Mouse (Mus musculus) left cerebral cortex, postnatal 36 days (tissue): Measurements from ENCODE around the gene Eif3i. TPM values are rescaled to one million over a fixed set of nuclear protein-coding genes. Genes with fewer than 3 reads are reported as not detected.

Experiments used
- DNase-seq, 2 experiments: peaks; one replicate each; pipeline ENCODE4 v3.0.0; 2021 to 2022; ENCODE audit warnings: low spot score in 2 of 2, mixed read lengths in 1 of 2
- intact Hi-C: fragments of 180-260 bp; cut with DNase I; formaldehyde crosslinking; loops from one replicate; pipeline ENCODE4 v1.15.1; 2025
- total RNA-seq, 2 experiments: library from RNA; stranded (reverse); gene quantifications; 2 replicates each; pipeline ENCODE4 v1.2.3; 2021

Eif3i gene
- total RNA-seq, 2 experiments from 2014 or later, result 121 to 140 TPM

DNA sequence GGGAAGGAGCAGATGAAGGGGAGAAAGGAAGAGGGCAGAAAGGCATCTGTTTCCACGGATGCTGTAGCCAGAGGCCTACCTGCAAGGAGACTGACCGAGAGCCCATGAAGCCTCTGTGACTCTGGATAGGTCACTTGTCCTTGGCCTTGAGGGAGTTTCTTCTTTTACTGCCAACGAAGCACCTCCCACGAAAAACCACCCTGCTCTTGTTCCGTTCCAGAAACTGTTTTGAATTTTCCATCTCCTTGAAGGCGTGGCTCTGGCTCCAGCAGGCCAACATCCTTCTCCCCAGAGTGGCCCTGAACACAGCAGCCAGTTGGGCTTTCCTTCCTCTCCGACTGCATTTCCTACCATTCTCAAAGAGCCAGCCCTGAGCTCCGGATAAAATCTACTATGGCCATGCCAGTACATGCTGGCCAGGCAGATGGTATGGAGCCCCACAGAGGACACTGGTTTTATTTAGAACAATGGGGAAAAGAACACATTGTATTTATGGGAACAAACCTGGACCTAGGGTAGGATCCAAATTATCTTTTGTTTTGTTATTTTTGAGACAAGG, 20.9 kb upstream of the Eif3i start:
- no peak for DNase-seq
- intact Hi-C loops, result no loop called here

DNA sequence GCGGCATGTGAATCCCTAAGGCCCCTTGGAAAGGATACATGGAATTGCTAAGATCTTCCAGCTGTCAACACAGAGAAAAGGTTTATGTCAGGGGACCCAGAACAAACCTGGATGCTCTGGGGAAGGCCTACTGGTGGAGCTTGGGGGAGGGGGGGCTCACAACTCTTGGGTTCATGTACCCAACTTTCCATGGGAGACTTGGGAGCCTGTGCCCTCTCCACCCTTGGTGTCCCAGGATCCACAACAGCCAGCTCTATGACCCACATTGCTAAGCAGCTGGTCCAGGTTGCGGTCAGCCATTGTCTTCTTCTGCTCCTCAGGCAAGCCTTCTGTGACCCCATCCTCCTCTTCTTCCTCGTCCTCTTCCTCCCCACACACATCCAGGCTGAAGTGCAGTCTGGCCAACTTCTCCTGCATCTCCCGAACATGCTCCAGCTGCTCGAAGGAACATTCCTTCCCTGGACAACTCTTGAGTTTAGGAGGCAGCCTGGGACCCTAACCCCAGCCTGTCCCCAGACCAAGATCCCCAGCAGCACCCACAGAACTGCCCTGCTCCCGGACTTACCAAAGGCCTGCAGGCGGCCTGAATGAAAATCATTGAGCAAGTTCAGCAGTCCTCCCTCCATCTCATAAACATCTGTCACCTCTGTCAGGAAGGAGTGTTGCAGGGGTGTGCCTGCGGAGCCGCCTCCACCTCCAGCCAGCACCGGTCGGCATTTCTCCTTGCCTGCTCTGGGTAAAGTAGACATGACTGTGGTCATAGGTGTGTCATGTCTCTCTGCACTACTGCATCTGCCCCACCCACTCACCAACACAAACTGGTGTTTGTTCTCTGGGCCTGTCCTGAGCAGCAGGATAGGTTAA, 20.2 kb upstream of the Eif3i start:
- no peak for DNase-seq
- intact Hi-C loops, result no loop called here

DNA sequence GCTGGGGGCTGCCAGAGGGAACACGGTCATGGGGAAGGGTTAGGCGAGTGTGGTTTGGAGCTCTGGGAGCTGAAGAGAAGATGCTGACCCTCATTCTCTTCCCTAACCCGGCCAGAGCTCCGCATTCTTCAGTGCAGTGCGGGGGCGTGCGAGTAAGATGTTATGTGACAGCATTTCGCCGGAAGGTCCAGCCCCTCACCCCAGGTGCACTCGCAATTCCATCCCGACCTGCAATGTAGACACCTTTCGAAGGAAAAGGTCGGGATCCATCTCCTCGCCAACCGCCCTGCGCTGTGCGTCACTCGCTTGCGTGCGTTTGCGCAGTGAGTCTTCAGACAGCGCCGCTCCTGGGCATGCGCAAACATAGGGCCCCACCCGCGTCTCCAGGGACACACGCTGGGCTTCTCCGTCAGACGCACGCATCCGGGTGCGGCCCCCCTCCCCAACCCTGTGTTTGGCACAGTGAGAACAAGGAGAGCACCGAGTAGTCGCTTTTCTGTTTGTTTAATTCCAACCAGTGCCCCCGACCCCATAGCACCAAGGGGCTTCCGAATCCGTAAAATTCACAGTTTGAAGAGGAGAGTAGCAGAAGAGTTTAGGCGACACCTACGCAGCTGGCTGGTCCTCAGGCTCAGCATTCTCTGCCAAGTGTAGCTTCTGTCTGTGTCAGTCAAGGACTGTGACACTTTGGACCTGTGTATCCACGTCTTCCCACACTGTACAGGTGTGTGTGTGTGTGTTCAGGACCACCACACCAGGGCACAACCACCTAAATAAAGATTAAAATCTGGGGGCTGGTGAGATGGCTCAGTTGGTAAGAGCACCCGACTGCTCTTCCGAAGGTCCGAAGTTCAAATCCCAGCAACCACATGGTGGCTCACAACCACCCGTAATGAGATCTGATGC, 18.6 kb upstream of the Eif3i start, which contains the start of gene Iqcc:
Gene Iqcc (minus strand): TSS at position 314 of the 906 bp plus-strand sequence.
- intact Hi-C loops, result no loop called here
- peak; percentile 97 for DNase-seq

DNA sequence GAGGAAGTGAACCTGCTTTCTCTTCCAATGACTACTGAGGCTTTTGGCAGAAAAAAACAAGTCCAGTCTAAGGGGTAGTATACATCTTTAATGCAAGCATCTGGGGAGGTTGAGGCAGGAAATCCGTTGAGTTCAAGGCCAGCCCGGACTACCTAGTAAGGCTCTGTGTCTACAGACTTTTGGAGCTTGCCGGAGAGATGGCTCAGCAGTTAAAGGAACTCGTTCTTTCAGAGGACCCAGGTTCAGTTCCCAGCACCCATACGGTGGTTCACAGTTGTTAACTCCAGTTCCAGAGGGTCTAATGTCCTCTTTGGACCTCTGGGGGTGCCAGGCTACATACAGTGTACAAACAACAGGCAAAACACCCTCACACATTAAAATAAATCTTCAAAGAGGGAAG, 17.6 kb upstream of the Eif3i start:
- intact Hi-C loops, result no loop called here
- no peak for DNase-seq

DNA sequence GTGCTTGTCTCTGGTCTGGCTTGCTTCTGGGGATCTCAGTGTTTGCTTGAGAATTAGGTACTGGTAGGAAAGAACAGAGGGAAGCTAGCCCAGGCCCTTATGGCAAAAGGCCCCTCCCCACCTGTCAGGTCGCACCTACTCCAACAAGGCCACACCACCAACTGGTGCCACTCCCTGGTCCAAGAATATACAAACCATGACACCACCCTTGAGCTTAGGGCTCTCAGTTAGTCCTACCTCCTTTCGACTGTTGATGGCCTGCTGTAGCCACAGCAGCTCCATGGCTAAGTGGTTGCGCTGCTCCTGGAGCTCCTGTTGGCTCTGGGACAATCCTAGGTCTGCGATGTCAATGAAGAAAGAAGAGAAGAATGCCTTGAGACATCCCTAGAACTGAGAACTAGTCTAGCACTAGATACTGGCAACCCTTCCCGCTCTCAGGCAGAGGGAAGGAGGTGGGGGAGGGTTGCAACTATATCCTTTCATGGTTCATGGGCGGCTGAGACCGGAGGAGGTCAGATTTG, 16.7 kb upstream of the Eif3i start:
- intact Hi-C loops, result no loop called here
- DNase-seq, result no peak

DNA sequence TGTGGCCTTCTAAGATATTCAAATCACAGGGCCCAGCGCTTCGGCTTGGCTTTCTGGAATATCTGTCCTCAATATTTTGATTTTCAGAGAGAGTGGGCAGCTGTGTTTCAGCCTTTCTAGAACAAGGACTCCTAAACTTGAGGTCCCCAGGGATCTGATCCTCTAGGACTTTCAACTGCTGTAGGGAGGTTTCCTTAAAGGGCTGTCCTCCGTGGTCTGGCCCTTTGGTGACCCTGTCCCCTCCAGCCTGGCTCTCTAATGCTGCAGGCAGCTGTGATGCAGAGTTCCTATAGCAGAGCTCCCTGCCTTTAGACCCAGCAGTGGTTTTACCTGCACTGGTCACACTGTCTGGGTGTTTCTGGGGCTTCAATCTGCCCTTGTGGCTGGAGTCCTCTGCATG, 16.2 kb upstream of the Eif3i start:
- DNase-seq, result no peak
- intact Hi-C loops, result no loop called here

DNA sequence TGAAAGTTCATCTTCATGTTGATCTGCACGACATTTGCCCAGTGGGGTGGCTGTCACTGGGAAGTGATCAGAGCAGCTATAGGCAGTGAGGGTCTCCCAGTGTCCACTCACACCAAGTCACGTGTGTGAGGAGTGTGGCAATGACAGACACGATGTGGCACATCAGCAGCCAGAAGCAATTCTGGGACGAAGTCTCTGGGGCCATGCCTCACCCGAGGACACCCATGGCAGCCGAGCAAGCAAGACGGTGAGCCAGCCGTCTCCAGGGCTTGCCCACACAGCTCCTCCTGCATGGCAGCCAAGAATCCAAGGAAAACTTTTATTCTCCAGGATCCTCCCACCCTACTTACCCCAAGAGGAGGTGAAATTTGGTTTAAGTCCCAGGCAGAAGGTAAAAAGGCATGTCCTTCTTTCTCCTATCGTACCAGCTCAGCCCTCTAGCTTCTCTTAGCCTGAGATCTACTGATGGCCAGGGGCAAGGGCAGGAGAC, 15.4 kb upstream of the Eif3i start:
- intact Hi-C loops, result no loop called here
- peak in 1 of 2 experiments; percentile 31 for DNase-seq

DNA sequence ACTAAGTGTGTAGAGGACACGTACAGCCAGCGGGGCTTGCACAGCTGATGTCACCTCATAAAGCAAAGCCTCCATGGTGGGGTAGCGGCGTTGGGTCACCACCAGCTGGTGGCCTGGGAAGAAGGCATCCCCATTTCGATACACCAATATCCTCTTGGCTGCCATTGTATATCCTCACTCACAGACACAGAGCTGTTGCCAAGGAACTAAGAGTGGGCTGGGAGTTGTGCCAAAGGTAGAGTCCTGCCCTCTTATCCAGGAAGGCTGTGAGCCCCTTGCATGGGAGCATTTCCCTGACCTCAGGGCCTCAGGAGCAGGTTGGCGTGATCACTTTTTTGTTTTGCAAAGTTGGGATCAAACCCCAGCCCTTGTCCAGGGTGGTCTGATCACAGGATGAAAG, 13.6 kb upstream of the Eif3i start, which contains the start of gene Dcdc2b:
Gene Dcdc2b (minus strand): TSS at position 165 of the 400 bp plus-strand sequence.
- DNase-seq, result no peak
- intact Hi-C loops, result no loop called here

DNA sequence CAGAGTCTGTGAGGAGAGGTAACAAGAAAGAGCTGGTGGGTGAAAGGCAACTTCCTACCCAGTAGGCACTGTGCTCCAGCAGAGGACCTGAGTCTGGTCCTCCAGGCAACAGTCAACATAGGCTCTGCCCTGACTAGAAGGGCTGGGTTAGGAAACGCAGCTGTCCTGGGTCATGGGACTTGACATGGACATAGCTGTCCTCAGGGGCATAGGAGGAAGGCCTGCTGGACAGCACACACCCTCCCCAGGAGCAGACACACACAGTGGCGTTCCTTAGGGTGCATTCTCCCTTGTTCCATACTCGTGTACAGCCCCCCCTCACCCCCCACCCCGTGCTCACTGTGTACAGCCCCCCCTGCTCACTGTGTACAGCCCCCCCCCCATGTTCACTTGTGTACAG, 10.0 kb upstream of the Eif3i start:
- no peak for DNase-seq
- intact Hi-C loops, result no loop called here

DNA sequence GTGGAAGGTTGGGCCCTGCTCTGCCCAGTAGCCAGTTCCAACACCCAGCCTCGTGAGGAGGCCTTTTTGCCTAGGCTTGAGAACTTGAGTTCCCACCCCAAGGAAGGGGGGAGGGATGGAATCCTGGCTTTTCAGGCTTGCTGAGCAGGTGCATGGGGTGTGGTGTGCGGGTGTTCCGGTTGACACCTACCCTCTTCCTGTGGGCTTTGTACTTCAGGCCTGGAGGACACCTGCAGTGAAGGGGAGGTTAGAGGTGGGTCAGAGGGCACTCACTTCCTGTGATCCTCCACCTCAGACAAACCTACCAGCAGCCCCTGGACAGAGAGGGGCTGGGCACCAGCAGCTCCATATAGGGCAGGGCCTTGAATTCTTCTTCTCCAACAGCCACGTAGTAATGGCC, 9.6 kb upstream of the Eif3i start:
- no peak for DNase-seq
- intact Hi-C loops, result no loop called here

DNA sequence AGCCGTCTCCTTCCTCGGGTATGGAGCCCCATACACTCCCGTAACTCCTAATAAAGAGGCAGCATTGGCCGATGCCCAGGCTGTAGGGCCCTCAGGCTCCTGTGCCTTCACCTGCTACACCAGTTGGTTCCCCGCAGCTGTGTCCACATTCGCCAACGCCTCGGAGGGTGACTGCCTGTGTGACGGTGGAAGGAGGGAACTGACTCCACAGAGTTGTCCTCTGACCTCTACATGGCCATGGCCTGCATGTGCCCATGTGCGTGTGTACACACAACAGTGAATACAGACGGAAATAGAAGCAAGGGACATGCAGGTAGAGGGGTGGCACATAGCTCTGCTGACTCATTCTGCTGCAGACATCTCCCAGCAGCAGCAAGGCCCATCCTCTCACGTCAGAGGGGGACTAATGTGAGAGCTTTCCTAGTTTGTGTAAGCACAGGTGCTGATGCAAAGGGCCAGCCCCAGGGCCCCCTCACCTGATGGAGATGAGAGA, 8.7 kb upstream of the Eif3i start:
- no peak for DNase-seq
- intact Hi-C loops, result loop anchor here (5.0 kb wide), 1 partner anchor 117 kb away; the partner anchor contains the start of genes Fam229a and Tssk3

DNA sequence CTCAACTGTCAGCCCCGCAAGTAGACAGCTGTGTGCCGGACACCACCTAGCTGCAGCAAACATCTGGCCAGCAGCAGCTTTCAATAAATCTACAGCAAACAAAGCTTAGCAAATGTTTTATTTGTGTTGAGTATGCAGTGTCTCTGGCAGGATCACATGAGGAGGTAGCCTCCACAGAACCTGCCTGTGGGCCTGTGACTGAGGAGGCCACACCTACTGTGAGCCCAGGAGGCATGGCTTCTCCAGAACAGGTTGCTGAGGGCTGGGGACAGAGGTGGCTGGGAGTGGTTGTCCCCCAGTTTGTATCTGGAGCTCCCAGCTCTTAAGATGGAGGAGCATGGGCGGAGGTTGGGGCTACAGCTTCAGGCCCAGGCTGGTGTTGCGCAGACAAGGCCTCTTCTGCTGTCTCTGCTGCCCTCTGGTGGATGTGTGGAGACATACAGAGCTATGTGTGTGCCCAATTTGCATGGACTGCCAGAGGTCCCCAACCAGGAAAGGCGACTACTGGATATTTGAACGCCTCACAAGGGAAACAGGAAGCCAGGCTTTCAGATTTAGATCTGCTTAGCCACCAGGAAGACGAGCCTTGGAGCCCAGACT, 8.1 kb upstream of the Eif3i start:
- DNase-seq, result peak; percentile 69 to 77
- intact Hi-C loops, result loop anchor here (5.0 kb wide), 1 partner anchor 116 kb away; the partner anchor contains the start of genes Fam229a and Tssk3

DNA sequence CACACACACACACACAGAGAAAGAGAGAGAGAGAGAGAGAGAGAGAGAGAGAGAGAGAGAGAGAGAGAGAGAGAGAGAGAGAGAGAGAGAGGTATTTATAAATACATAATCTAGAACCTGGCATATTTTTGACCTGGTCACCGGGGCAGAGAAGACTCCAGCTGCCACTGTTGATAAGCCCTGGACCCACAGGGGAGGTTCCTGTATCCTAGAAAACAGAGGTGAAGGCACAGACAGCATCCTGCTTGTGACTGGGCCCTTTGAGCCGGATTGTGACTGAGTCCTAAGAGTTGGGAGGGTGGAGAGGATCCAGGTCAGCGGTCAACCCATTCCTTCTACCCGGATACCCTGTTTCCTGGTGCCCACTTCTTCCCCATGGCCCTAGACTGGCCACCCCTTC, 11.6 kb downstream of the Eif3i start:
- no peak for DNase-seq
- intact Hi-C loops, result loop anchor here (5.0 kb wide), 1 partner anchor 37 kb away; no protein-coding TSS in a partner anchor

DNA sequence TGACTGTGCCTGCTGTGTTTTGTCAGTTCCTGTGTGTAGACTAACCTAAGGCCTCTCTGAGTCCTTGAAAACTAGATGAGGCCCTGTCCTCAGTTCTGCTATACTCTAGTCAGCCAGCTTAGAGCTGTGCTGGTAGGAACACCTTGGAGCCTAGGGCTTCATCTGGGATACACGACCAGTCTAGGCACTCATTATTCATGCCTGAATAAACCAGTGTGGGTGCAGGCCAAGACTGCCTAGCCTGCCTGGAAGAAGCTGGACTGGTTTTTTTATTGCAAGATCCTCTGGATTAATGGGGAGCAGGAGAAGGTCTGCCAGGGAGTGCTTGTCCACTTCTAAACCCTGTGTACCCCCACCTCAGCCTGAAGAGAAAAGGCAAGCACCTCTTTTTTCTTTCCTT, 13.5 kb downstream of the Eif3i start:
- intact Hi-C loops, result loop anchor here (5.0 kb wide), 1 partner anchor 35 kb away; no protein-coding TSS in a partner anchor
- DNase-seq, result no peak

DNA sequence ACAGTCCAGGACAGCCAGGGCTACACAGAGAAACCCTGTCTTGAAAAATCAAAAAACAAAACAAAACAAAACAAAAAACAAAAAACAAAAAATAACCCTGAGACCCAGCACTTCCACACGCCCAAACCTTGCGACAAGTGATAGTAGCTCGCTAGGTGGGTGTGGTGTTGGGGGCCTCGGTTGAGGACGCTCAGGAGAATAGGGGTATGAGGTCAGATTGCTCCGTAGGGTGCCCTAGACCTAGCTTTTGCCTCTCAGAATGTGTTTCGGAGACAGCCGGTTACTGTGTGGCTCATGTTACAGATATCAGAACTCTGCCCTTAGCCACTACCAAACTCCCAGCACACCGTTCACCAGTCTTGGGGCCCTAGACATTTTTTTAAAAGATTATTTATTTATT, 14.7 kb downstream of the Eif3i start:
- intact Hi-C loops, result loop anchor here (5.0 kb wide), 1 partner anchor 33 kb away; no protein-coding TSS in a partner anchor
- no peak for DNase-seq

DNA sequence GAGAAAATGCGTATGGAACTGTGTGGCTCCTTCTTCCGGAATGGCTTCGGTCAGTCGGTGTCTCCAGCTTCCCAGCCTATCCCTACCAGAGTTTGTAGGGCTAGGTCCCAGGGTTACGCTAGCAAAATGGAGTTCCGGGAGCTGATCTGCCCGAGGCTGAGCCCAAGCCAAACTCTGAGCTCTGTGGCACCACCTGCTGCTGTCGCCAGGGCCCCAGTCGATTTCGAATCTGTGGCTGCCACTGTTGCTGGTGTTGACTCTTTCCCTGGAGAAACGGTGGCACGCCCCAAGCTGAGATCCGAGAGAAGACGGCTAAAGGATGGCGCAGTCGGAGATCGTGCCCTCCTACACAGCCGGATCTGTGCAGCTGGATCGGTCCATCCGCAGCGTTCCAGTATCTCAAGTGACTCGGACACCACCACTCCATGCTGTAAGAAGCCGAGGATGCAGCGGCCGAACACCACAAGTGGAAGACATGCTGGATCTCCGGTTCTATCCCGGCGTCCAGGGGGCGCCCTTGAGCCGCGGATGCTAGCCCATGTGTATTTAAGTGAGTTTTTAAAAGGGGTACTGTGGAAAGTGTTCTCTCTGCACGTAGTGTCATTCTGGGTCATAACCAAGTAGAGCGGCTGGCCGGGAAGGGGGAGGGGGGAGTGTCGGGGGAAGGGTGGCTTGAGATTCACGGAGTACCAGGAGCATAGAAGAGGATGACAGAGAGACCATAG, 15.4 kb downstream of the Eif3i start:
- DNase-seq, result peak; percentile 76 to 77
- intact Hi-C loops, result loop anchor here (5.0 kb wide), 1 partner anchor 33 kb away; no protein-coding TSS in a partner anchor

DNA sequence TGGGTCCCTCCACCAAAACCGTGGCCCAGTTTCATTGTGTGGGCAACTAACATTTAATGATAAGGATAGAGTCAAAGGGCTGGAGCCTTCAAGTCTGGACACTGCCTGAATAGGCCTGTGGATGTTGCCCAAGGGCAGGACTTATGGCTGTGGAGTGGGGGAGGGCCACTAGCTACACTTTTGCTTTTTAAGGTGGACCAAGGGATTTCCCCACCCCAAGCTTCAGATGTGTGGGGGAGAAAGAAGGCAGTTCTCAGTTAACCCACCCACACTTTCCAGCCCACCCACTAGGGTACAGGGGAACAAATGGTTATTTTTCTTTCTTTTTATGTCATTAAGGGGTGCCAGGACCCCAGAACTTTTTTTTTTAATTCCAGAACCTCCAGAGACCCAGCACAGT, 16.1 kb downstream of the Eif3i start:
- intact Hi-C loops, result no loop called here
- DNase-seq, result no peak

DNA sequence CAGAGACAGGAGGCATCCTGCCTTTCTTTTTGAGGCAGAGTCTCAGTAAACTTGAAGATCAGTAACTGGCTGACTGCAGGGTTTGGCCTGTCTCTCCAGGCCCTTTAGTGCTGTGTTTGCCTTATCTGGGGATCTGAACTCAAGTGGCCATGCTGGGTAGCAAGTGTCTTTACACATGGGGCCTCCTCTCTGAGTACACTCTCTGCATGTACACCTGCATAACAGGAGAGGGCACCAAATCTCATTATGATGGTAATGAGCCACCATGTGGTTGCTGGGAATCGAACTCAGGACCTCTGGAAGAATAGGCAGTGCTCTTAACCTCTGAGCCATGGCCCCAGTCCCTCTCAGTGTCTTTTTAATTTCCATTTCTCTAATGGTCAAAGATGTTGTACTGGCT, 18.2 kb downstream of the Eif3i start:
- no peak for DNase-seq
- intact Hi-C loops, result no loop called here
